Mouse (Mus musculus): ENCODE data around the gene Dctn5. TPM values are rescaled to one million over a fixed set of nuclear protein-coding genes. Genes with fewer than 3 reads are reported as not detected.

Gene Dctn5
- polyA plus RNA-seq, 1 experiment from 2014 or later, result 113 TPM

DNA sequence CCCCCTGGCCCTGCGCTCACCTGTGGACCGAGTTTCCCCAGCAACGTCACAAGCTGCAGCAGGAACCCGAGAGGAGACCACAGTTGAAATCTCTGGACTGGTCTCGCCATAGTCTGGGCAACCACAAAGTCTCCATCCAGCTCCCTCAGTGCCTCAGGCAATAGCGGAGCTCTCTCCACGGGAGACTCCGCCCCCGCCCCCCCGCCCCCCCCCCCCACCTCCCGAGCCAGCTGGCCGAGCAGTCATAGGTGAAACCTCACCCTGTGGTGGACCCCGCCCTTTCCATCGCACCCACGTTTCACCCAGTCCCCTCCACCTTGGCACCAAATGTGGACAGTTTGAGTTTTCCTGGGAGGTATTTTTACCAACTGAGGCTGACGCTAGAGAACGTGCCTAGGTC is 53.2 kb downstream of the Dctn5 start, which contains the start of gene Ern2:
Gene Ern2, minus strand, starts transcription at position 165 of the 400 bp plus-strand sequence.
- Histone ChIP-seq H3K27me3 (ENCODE audit: control insufficient read depth, insufficient read depth, low read length) (no peaks in the 10 kb centered on the region), H3K9ac (ENCODE audit: low read depth, low read length) (no peak within 1 kb of the TSS), H3K36me3 (ENCODE audit: control insufficient read depth, insufficient read depth, low read length) (no peaks in the 10 kb centered on the region), H3K9me3 (ENCODE audit: control insufficient read depth, low read length) (no peaks in the 10 kb centered on the region), H3K4me1 (ENCODE audit: control insufficient read depth, insufficient read depth, low read length) (no peaks in the 10 kb centered on the region), H3K27ac (ENCODE audit: low read depth, low read length) (no peak within 1 kb of the TSS), H3K4me3 (ENCODE audit: low read length) (no peak within 1 kb of the TSS; the same call in 1 of the 2 replicates), H3K4me2 (replicated peaks; ENCODE audit: low read depth, low read length) (peak within 1 kb of the TSS; percentile 21; the same call in 1 of the 2 replicates)
- ATAC-seq (ENCODE audit: low FRiP score, low TSS enrichment), result no peak
- WGBS, result 26% methylated on average over 9 of the region's 17 CpGs

DNA sequence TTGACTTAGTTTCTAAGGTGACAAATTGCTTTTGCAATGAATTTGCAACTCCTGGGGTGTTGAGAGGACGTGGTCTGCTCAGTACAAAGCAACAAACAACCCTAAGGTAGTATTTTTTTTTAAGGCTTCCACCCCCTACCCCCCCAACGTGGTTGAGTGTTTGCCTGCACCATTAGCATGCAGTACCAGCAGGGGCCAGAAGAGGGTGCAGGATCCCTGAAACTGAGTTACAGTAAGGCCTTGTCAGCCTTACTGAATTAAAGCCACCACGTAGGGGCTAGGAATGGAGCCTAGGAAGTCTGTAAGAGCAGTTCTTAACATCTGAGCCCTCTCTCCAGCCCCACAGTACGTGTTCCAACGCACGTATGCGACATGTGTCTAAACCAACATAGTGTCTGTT is 56.6 kb downstream of the Dctn5 start:
- no peaks in the 10 kb centered on the region for H3K4me1 ChIP-seq (ENCODE audit: control insufficient read depth, insufficient read depth, low read length)
- H3K9ac ChIP-seq (ENCODE audit: low read depth, low read length), result no peak overlapping the region
- ATAC-seq (ENCODE audit: low FRiP score, low TSS enrichment), result 0 out of 2 replicates have a peak, but pooled peaks have one; percentile 50
- H3K36me3 ChIP-seq (ENCODE audit: control insufficient read depth, insufficient read depth, low read length), result no peaks in the 10 kb centered on the region
- 35% methylated on average over 7 of the region's 7 CpGs for WGBS
- no peaks in the 10 kb centered on the region for H3K9me3 ChIP-seq (ENCODE audit: control insufficient read depth, low read length)
- no peak overlapping the region for H3K4me2 ChIP-seq (replicated peaks; ENCODE audit: low read depth, low read length)
- no peak overlapping the region for H3K4me3 ChIP-seq (ENCODE audit: low read length)
- no peak overlapping the region for H3K27ac ChIP-seq (ENCODE audit: low read depth, low read length)
- H3K27me3 ChIP-seq (ENCODE audit: control insufficient read depth, insufficient read depth, low read length), result no peaks in the 10 kb centered on the region

DNA sequence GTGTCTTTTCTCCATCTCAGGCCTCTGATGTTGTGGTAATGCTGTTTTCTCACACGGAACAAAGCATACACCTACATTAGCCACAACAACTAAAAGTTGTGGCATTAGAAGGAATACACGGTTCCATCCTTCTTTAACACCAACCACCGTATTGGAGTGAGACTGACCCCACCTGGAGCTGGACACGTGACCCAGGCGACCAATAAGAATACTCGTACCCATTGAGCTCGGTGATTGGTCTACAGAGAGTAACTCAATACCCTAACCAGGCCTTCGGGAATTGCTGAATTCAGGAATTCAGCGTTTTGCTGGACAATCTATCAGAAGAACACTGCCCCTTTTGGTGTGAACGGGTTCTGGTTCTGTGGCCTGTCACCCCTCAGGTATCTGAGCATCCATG is 58.3 kb downstream of the Dctn5 start:
- no peaks in the 10 kb centered on the region for H3K4me1 ChIP-seq (ENCODE audit: control insufficient read depth, insufficient read depth, low read length)
- no peak overlapping the region for H3K4me2 ChIP-seq (replicated peaks; ENCODE audit: low read depth, low read length)
- no peak for ATAC-seq (ENCODE audit: low FRiP score, low TSS enrichment)
- H3K36me3 ChIP-seq (ENCODE audit: control insufficient read depth, insufficient read depth, low read length), result no peaks in the 10 kb centered on the region
- H3K4me3 ChIP-seq (ENCODE audit: low read length), result no peak overlapping the region
- no peaks in the 10 kb centered on the region for H3K27me3 ChIP-seq (ENCODE audit: control insufficient read depth, insufficient read depth, low read length)
- H3K9ac ChIP-seq (ENCODE audit: low read depth, low read length), result no peak overlapping the region
- WGBS, result 64% methylated on average over 10 of the region's 10 CpGs
- no peaks in the 10 kb centered on the region for H3K9me3 ChIP-seq (ENCODE audit: control insufficient read depth, low read length)
- H3K27ac ChIP-seq (ENCODE audit: low read depth, low read length), result no peak overlapping the region

DNA sequence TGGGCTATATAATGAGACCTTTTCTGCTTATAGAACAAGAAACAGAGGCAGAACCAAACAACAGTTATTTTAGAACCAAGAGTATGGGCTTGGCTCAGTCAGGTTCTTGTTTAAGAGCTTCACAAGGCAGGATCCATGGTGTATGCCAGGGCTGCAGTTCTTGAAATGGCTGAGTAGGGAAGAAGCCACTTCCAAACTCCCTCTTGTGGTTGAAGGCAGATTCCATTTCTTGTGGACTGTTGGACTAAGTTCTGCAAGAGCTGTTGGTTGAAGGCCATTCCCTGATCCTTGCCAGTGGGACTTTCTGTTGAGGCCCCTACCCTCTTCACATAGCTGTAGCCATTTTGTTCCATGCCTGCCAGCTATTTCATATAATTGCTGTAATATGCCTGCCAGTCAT is 61.1 kb downstream of the Dctn5 start:
- Histone ChIP-seq H3K4me1 (ENCODE audit: control insufficient read depth, insufficient read depth, low read length) (no peaks in the 10 kb centered on the region), H3K36me3 (ENCODE audit: control insufficient read depth, insufficient read depth, low read length) (no peaks in the 10 kb centered on the region), H3K9me3 (ENCODE audit: control insufficient read depth, low read length) (no peaks in the 10 kb centered on the region), H3K9ac (ENCODE audit: low read depth, low read length) (no peak overlapping the region), H3K4me3 (ENCODE audit: low read length) (no peak overlapping the region), H3K27me3 (ENCODE audit: control insufficient read depth, insufficient read depth, low read length) (no peaks in the 10 kb centered on the region), H3K27ac (ENCODE audit: low read depth, low read length) (no peak overlapping the region), H3K4me2 (replicated peaks; ENCODE audit: low read depth, low read length) (no peak overlapping the region)
- ATAC-seq (ENCODE audit: low FRiP score, low TSS enrichment), result no peak

DNA sequence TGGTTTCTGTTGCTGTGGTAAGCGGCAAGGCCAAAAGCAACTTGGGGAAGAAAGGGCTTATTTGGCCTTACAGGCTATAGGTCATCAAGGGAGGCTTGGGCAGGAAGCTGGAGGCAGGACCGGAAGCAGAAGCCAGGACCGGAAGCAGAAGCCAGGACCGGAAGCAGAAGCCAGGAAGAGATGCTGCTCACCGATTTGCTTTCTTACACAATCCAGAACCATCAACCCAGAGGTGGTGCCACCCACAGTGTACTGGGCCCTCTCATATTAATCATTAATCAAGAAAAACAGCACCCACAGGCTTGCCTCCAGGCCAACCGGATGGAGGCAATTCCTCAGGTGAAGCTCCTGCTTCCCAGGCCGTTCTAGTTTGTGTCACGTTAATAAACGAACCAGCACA is 63.9 kb downstream of the Dctn5 start:
- no peak overlapping the region for H3K27ac ChIP-seq (ENCODE audit: low read depth, low read length)
- H3K4me2 ChIP-seq (replicated peaks; ENCODE audit: low read depth, low read length), result no peak overlapping the region
- H3K9ac ChIP-seq (ENCODE audit: low read depth, low read length), result no peak overlapping the region
- no peaks in the 10 kb centered on the region for H3K4me1 ChIP-seq (ENCODE audit: control insufficient read depth, insufficient read depth, low read length)
- no peak for ATAC-seq (ENCODE audit: low FRiP score, low TSS enrichment)
- WGBS, result 81% methylated on average over 9 of the region's 9 CpGs
- H3K4me3 ChIP-seq (ENCODE audit: low read length), result no peak overlapping the region
- no peaks in the 10 kb centered on the region for H3K27me3 ChIP-seq (ENCODE audit: control insufficient read depth, insufficient read depth, low read length)
- no peaks in the 10 kb centered on the region for H3K9me3 ChIP-seq (ENCODE audit: control insufficient read depth, low read length)
- H3K36me3 ChIP-seq (ENCODE audit: control insufficient read depth, insufficient read depth, low read length), result no peaks in the 10 kb centered on the region

DNA sequence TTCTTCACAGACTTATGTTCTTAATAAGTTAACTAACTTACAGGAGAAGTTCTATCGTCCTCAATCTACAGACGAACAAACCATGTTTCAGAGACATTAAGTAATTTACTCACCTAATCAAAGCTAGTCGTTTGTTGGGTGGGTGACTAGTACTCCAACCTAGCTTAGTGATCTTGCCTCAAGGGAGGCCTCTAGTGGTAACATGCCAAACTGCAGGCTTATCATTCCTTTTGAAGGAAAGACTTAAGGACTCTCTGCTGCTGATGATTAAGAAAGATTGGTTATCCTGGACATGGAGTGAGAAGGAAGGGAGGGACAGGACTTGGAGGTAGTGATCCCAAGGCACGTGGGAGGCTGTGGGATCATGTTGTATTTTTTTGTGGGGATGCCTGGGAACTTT is 64.5 kb downstream of the Dctn5 start:
- no peak for ATAC-seq (ENCODE audit: low FRiP score, low TSS enrichment)
- Histone ChIP-seq H3K9me3 (ENCODE audit: control insufficient read depth, low read length) (no peaks in the 10 kb centered on the region), H3K27ac (ENCODE audit: low read depth, low read length) (no peak overlapping the region), H3K4me3 (ENCODE audit: low read length) (no peak overlapping the region), H3K4me2 (replicated peaks; ENCODE audit: low read depth, low read length) (no peak overlapping the region), H3K36me3 (ENCODE audit: control insufficient read depth, insufficient read depth, low read length) (no peaks in the 10 kb centered on the region), H3K27me3 (ENCODE audit: control insufficient read depth, insufficient read depth, low read length) (no peaks in the 10 kb centered on the region), H3K4me1 (ENCODE audit: control insufficient read depth, insufficient read depth, low read length) (no peaks in the 10 kb centered on the region), H3K9ac (ENCODE audit: low read depth, low read length) (no peak overlapping the region)
- WGBS, result 35% methylated on average over 4 of the region's 4 CpGs

Other genes starting within 250 kb of the Dctn5 start
- 15.6 and 28.3 TPM in 2 replicates for gene Cog7, start 151.3 kb upstream of the Dctn5 start, polyA plus RNA-seq (2014; fragmentation: Nextera tagmentation; extraction: Ambion mirVana)
- 55.9 and 56.1 TPM in 2 replicates for gene Gga2, start 111.8 kb upstream of the Dctn5 start, polyA plus RNA-seq (2014; fragmentation: Nextera tagmentation; extraction: Ambion mirVana)
- 60.0 and 101 TPM in 2 replicates for gene Ubfd1, start 65.9 kb upstream of the Dctn5 start, polyA plus RNA-seq (2014; fragmentation: Nextera tagmentation; extraction: Ambion mirVana)
- gene Ears2, start 65.8 kb upstream of the Dctn5 start, polyA plus RNA-seq (2014; fragmentation: Nextera tagmentation; extraction: Ambion mirVana), result 13.4 and 19.6 TPM in 2 replicates
- gene Ndufab1, start 31.2 kb upstream of the Dctn5 start, polyA plus RNA-seq (2014; fragmentation: Nextera tagmentation; extraction: Ambion mirVana), result 713 and 832 TPM in 2 replicates
- gene Palb2, start 56 bp upstream of the Dctn5 start, polyA plus RNA-seq (2014; fragmentation: Nextera tagmentation; extraction: Ambion mirVana), result 16.8 and 23.0 TPM in 2 replicates
- 114 and 133 TPM in 2 replicates for gene Plk1, start 26.4 kb downstream of the Dctn5 start, polyA plus RNA-seq (2014; fragmentation: Nextera tagmentation; extraction: Ambion mirVana)
- not detected in 2 replicates for gene Ern2, start 53.2 kb downstream of the Dctn5 start, polyA plus RNA-seq (2014; fragmentation: Nextera tagmentation; extraction: Ambion mirVana)
- gene Chp2, start 86.5 kb downstream of the Dctn5 start, polyA plus RNA-seq (2014; fragmentation: Nextera tagmentation; extraction: Ambion mirVana), result 0.17 and 0.38 TPM in 2 replicates
- gene Prkcb, start 155.7 kb downstream of the Dctn5 start, polyA plus RNA-seq (2014; fragmentation: Nextera tagmentation; extraction: Ambion mirVana), result 3.5 and 4.1 TPM in 2 replicates

All from kidney, embryonic 14.5 days (tissue).